Mouse (Mus musculus) MEL (cell line): ENCODE data around the gene Kcng4. TPM values are rescaled to one million over a fixed set of nuclear protein-coding genes. Genes with fewer than 3 reads are reported as not detected.

ENCODE experiments used
- DNase-seq: peaks from one replicate; pipeline ENCODE4 v3.0.0; 2011; ENCODE audit warnings: low read depth, low spot score
- H3K27ac ChIP-seq: 2 replicates; pipeline ENCODE4 v1.5.1; 2012; ENCODE audit warnings: low read depth, mild to moderate bottlenecking, control low read depth, low read length, moderate library complexity; ENCODE audit not compliant: control insufficient read depth
- H3K27me3 ChIP-seq, 2 experiments: fragments of 150-350 bp in 1 of 2; sonication (generic) in 1 of 2; 2 replicates each; pipeline ENCODE4 v1.6.1; 2012; ENCODE audit warnings: low read length in 2 of 2, mild to moderate bottlenecking in 2 of 2, improper control_type of control experiment in 1 of 2, moderate library complexity in 1 of 2; ENCODE audit not compliant: insufficient read depth in 2 of 2, control insufficient read depth in 1 of 2
- H3K36me3 ChIP-seq, 2 experiments: 2 replicates each; pipeline ENCODE4 v1.6.1; 2012 to 2014; ENCODE audit warnings: low read length in 2 of 2, improper control_type of control experiment in 1 of 2, inconsistent platforms in 1 of 2, mild to moderate bottlenecking in 1 of 2; ENCODE audit not compliant: insufficient read depth in 2 of 2, control insufficient read depth in 1 of 2
- H3K4me1 ChIP-seq, 2 experiments: fragments of 150-350 bp in 1 of 2; sonication (generic) in 1 of 2; 2 replicates each; pipeline ENCODE4 v1.6.1; 2012; ENCODE audit warnings: low read length in 2 of 2, improper control_type of control experiment in 1 of 2, mild to moderate bottlenecking in 1 of 2; ENCODE audit not compliant: insufficient read depth in 2 of 2, control insufficient read depth in 1 of 2
- H3K4me3 ChIP-seq, 2 experiments: fragments of 150-350 bp in 1 of 2; sonication (generic) in 1 of 2; 2 replicates each; pipeline ENCODE4 v1.5.1; 2012; ENCODE audit warnings: low read depth in 2 of 2, low read length in 2 of 2, mild to moderate bottlenecking in 2 of 2, moderate library complexity in 2 of 2, control low read depth in 1 of 2, improper control_type of control experiment in 1 of 2; ENCODE audit not compliant: control insufficient read depth in 1 of 2, insufficient read depth in 1 of 2
- H3K79me2 ChIP-seq: 2 replicates; pipeline ENCODE4 v1.6.1; 2012; ENCODE audit warnings: mild to moderate bottlenecking, low read length, moderate library complexity; ENCODE audit not compliant: control insufficient read depth, poor library complexity, insufficient read depth
- H3K9ac ChIP-seq: 2 replicates; pipeline ENCODE4 v1.6.1; 2012; ENCODE audit warnings: low read depth, mild to moderate bottlenecking, control low read depth, low read length, moderate library complexity; ENCODE audit not compliant: control insufficient read depth, poor library complexity, severe bottlenecking
- H3K9me3 ChIP-seq: fragments of 150-350 bp; sonication (generic); replicated peaks from 2 replicates; pipeline ENCODE4 v1.6.1; 2012; ENCODE audit warnings: mild to moderate bottlenecking, low read length, improper control_type of control experiment, moderate library complexity; ENCODE audit not compliant: insufficient read depth
- BHLHE40 ChIP-seq: IDR thresholded peaks from 2 replicates; pipeline ENCODE4 v1.6.1; 2012; ENCODE audit warnings: low read depth, mild to moderate bottlenecking, inconsistent platforms, low read length, improper control_type of control experiment, borderline replicate concordance
- CHD1 ChIP-seq: IDR thresholded peaks from 2 replicates; pipeline ENCODE4 v1.6.1; 2012; ENCODE audit warnings: low read depth, mild to moderate bottlenecking, inconsistent platforms, low read length, improper control_type of control experiment
- CHD2 ChIP-seq: IDR thresholded peaks from 2 replicates; pipeline ENCODE4 v1.6.1; 2011; ENCODE audit warnings: low read length, improper control_type of control experiment
- CTCF ChIP-seq, 3 experiments: IDR thresholded peaks in 2 of 3; conservative IDR thresholded peaks in 1 of 3; 2 replicates each; pipeline ENCODE4 v1.5.1; 2011 to 2012; ENCODE audit warnings: low read length in 3 of 3, low read depth in 2 of 3, mild to moderate bottlenecking in 2 of 3, improper control_type of control experiment in 1 of 3, inconsistent platforms in 1 of 3, mixed read lengths in 1 of 3, moderate library complexity in 1 of 3; ENCODE audit not compliant: control insufficient read depth in 1 of 3, insufficient read depth in 1 of 3, poor library complexity in 1 of 3, severe bottlenecking in 1 of 3
- ELF1 ChIP-seq: IDR thresholded peaks from 2 replicates; pipeline ENCODE4 v1.6.1; 2014; ENCODE audit warnings: low read depth, mild to moderate bottlenecking, inconsistent platforms, low read length, improper control_type of control experiment, moderate library complexity
- GABPA ChIP-seq: IDR thresholded peaks from 2 replicates; pipeline ENCODE4 v1.6.1; 2012; ENCODE audit warnings: low read depth, mild to moderate bottlenecking, inconsistent platforms, low read length, improper control_type of control experiment, moderate library complexity
- GATA1 ChIP-seq: IDR thresholded peaks from 2 replicates; pipeline ENCODE4 v1.6.1; 2011; ENCODE audit warnings: low read depth, low read length, improper control_type of control experiment
- HCFC1 ChIP-seq: IDR thresholded peaks from 2 replicates; pipeline ENCODE4 v1.6.1; 2012; ENCODE audit warnings: low read depth, mild to moderate bottlenecking, inconsistent platforms, low read length, improper control_type of control experiment, moderate library complexity
- KAT2A ChIP-seq: conservative IDR thresholded peaks from 2 replicates; pipeline ENCODE4 v1.6.1; 2012; ENCODE audit warnings: low read depth, low read length, improper control_type of control experiment, inconsistent platforms
- MAFK ChIP-seq: IDR thresholded peaks from 2 replicates; pipeline ENCODE4 v1.6.1; 2011; ENCODE audit warnings: low read depth, mild to moderate bottlenecking, low read length, improper control_type of control experiment, borderline replicate concordance
- MAX ChIP-seq: IDR thresholded peaks from 2 replicates; pipeline ENCODE4 v1.6.1; 2011; ENCODE audit warnings: low read length, improper control_type of control experiment
- MAZ ChIP-seq: IDR thresholded peaks from 2 replicates; pipeline ENCODE4 v1.6.1; 2012; ENCODE audit warnings: low read depth, mild to moderate bottlenecking, inconsistent platforms, low read length, improper control_type of control experiment
- MXI1 ChIP-seq: IDR thresholded peaks from 2 replicates; pipeline ENCODE4 v1.6.1; 2011; ENCODE audit warnings: mild to moderate bottlenecking, low read depth, low read length, improper control_type of control experiment
- MYB ChIP-seq: IDR thresholded peaks from 2 replicates; pipeline ENCODE4 v1.6.1; 2011; ENCODE audit warnings: mild to moderate bottlenecking, low read depth, low read length, improper control_type of control experiment
- NELFE ChIP-seq: IDR thresholded peaks from 2 replicates; pipeline ENCODE4 v1.6.1; 2011; ENCODE audit warnings: low read depth, low read length, improper control_type of control experiment
- NRF1 ChIP-seq: IDR thresholded peaks from 2 replicates; pipeline ENCODE4 v1.6.1; 2014; ENCODE audit warnings: low read depth, mild to moderate bottlenecking, inconsistent platforms, low read length, improper control_type of control experiment, moderate library complexity; ENCODE audit not compliant: poor library complexity, insufficient read depth, severe bottlenecking
- RAD21 ChIP-seq: IDR thresholded peaks from 2 replicates; pipeline ENCODE4 v1.6.1; 2011; ENCODE audit warnings: mild to moderate bottlenecking, low read depth, low read length, improper control_type of control experiment
- RCOR1 ChIP-seq: IDR thresholded peaks from 2 replicates; pipeline ENCODE4 v1.6.1; 2012; ENCODE audit warnings: low read depth, mild to moderate bottlenecking, inconsistent platforms, low read length, improper control_type of control experiment
- SIN3A ChIP-seq: IDR thresholded peaks from 2 replicates; pipeline ENCODE4 v1.6.1; 2012; ENCODE audit warnings: low read length, improper control_type of control experiment, inconsistent platforms
- SMC3 ChIP-seq: IDR thresholded peaks from 2 replicates; pipeline ENCODE4 v1.6.1; 2011; ENCODE audit warnings: low read depth, low read length, improper control_type of control experiment
- TCF12 ChIP-seq: IDR thresholded peaks from 2 replicates; pipeline ENCODE4 v1.6.1; 2014; ENCODE audit warnings: low read depth, mild to moderate bottlenecking, inconsistent platforms, low read length, improper control_type of control experiment, moderate library complexity
- USF1 ChIP-seq: IDR thresholded peaks from 2 replicates; pipeline ENCODE4 v1.6.1; 2014; ENCODE audit warnings: low read depth, mild to moderate bottlenecking, inconsistent platforms, low read length, improper control_type of control experiment, moderate library complexity
- ZKSCAN1 ChIP-seq: IDR thresholded peaks from 2 replicates; pipeline ENCODE4 v1.6.1; 2012; ENCODE audit warnings: low read depth, mild to moderate bottlenecking, inconsistent platforms, low read length, improper control_type of control experiment, moderate library complexity
- ZMIZ1 ChIP-seq: IDR thresholded peaks from 2 replicates; pipeline ENCODE4 v1.6.1; 2012; ENCODE audit warnings: low read depth, mild to moderate bottlenecking, inconsistent platforms, low read length, improper control_type of control experiment, moderate library complexity
- ZNF384 ChIP-seq: IDR thresholded peaks from 2 replicates; pipeline ENCODE4 v1.6.1; 2012; ENCODE audit warnings: low read depth, mild to moderate bottlenecking, inconsistent platforms, low read length, improper control_type of control experiment
- polyA plus RNA-seq, 2 experiments: library from polyadenylated mRNA; stranded (reverse) in 1 of 2; unstranded in 1 of 2; fragments of >175 nt in 1 of 2; fragments of >200 nt in 1 of 2; gene quantifications; 2 replicates each; pipeline versions ENCODE4 v1.2.1 to v1.2.4; 2012; ENCODE audit warnings: low replicate concordance in 2 of 2, low read depth in 1 of 2; ENCODE audit not compliant: insufficient read length in 2 of 2, insufficient read depth in 1 of 2, missing spikeins in 1 of 2
- total RNA-seq: library from RNA; depleted of rRNA; stranded (reverse); fragments of 300-350 nt; gene quantifications from 2 replicates; pipeline ENCODE4 v1.2.3, GENCODE M21; 2012

Gene Kcng4
- total and polyA plus RNA-seq, 3 experiments: not detected

- Histone ChIP-seq H3K9me3 (no peaks in the 10 kb centered on the region), H3K4me3 (no peak overlapping the region), H3K27ac (no peak overlapping the region), H3K4me1 (no peaks in the 10 kb centered on the region), H3K36me3 (no peaks in the 10 kb centered on the region), H3K79me2 (no peaks in the 10 kb centered on the region), H3K27me3 (no peaks in the 10 kb centered on the region; a peak in 2 of 4 replicates), H3K9ac (no peak overlapping the region)
- TF ChIP-seq MAFK: no peak
- no peak for TF ChIP-seq ZNF384
- TF ChIP-seq CHD2: no peak
- TF ChIP-seq RAD21: no peak
- TF ChIP-seq HCFC1: no peak
- DNase-seq: no peak
Measured at GRCm38 (mm10) chr8:119616811-119617210, 18.7 kb downstream of the Kcng4 start.

- no peaks in the 10 kb centered on the region for H3K36me3 ChIP-seq
Measured at GRCm38 (mm10) chr8:119616358-119616757, 19.1 kb downstream of the Kcng4 start.

DNA sequence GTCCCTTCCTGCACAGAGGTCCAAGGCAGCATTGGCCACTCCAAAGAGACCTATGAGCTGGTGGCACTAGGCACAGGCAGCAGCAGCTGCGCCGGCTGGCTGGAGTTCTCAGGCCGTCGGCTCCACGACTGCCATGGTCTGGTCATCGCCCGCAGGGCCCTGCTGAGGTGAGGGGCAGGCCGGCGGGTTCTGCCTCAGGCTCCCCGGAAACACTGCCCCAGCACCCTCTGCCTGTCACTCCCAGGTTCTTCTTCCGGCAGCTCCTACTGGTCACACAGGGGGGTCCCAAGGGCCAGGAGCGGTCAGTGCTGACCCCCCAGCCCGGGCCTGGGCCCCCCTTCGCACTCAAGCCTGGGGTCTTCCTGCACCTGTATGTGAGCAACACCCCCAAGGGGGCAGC lies 20.4 kb downstream of the Kcng4 start:
- H3K9ac ChIP-seq: no peak overlapping the region
- no peaks in the 10 kb centered on the region for H3K9me3 ChIP-seq
- H3K4me3 ChIP-seq: no peak overlapping the region
- H3K4me1 ChIP-seq: no peaks in the 10 kb centered on the region
- H3K79me2 ChIP-seq: no peaks in the 10 kb centered on the region
- H3K27ac ChIP-seq: no peak overlapping the region
- H3K36me3 ChIP-seq: no peaks in the 10 kb centered on the region
- DNase-seq: no peak
- H3K27me3 ChIP-seq: no peaks in the 10 kb centered on the region; a peak in 1 of 4 replicates
- no peak for TF ChIP-seq USF1
- no peak for TF ChIP-seq HCFC1
- TF ChIP-seq MAX: no peak
- no peak for TF ChIP-seq KAT2A
- no peak for TF ChIP-seq NRF1
- TF ChIP-seq ELF1: no peak
- TF ChIP-seq SIN3A: no peak
- TF ChIP-seq NELFE: no peak
- TF ChIP-seq TCF12: no peak

More at GRCm38 (mm10) chr8:119616358-119616757, 19.1 kb downstream of the Kcng4 start:
- Histone ChIP-seq H3K27ac (no peak overlapping the region), H3K79me2 (no peaks in the 10 kb centered on the region), H3K4me3 (no peak overlapping the region), H3K9ac (no peak overlapping the region)
- DNase-seq: no peak
- TF ChIP-seq MAFK (no peak), GABPA (no peak), CHD1 (no peak), MYB (no peak), GATA1 (no peak), MAZ (no peak), RCOR1 (no peak), ZMIZ1 (no peak), ZNF384 (no peak), ZKSCAN1 (no peak), CTCF (IDR thresholded peaks at IDR 0.05 in 2 of 3, conservative IDR thresholded peaks at IDR 0.05 in 1 of 3; ENCODE audit: control insufficient read depth in 1 of 3, insufficient read depth in 1 of 3, low read depth in 2 of 3, low read length in 3 of 3, poor library complexity in 1 of 3, severe bottlenecking in 1 of 3) (no peak), SMC3 (no peak), BHLHE40 (no peak), MXI1 (no peak)
- TF ChIP-seq, all 39 proteins: peak for 0
- no peaks in the 10 kb centered on the region; a peak in 2 of 4 replicates for H3K27me3 ChIP-seq
- no peaks in the 10 kb centered on the region for H3K9me3 ChIP-seq
- H3K4me1 ChIP-seq: no peaks in the 10 kb centered on the region
